Mouse (Mus musculus) kidney, embryonic 15.5 days (tissue): ENCODE results near the gene Mipol1. TPM values are rescaled to one million over a fixed set of nuclear protein-coding genes. Genes with fewer than 3 reads are reported as not detected.

Experiments
- ATAC-seq: fragments of 200-750 bp; cut with Nextera tagmentation; replicated peaks from 2 replicates; pipeline ENCODE4 v1.8.0; 2017; ENCODE audit warnings: moderate TSS enrichment; ENCODE audit not compliant: low FRiP score
- H3K27ac ChIP-seq: fragments of 300-500 bp; sonication (generic); 2 replicates; pipeline ENCODE4 v1.5.1; 2015; ENCODE audit warnings: mild to moderate bottlenecking, inconsistent platforms
- H3K27me3 ChIP-seq: fragments of 300-500 bp; sonication (generic); 2 replicates; pipeline ENCODE4 v1.6.1; 2015; ENCODE audit warnings: inconsistent platforms
- H3K36me3 ChIP-seq: fragments of 300-500 bp; sonication (generic); 2 replicates; pipeline ENCODE4 v1.6.1; 2015; ENCODE audit warnings: inconsistent platforms
- H3K4me1 ChIP-seq: fragments of 300-500 bp; sonication (generic); 2 replicates; pipeline ENCODE4 v1.6.1; 2015; ENCODE audit warnings: inconsistent platforms
- H3K4me2 ChIP-seq: fragments of 300-500 bp; sonication (generic); 2 replicates; pipeline ENCODE4 v1.6.1; 2015; ENCODE audit warnings: moderate library complexity, mild to moderate bottlenecking, inconsistent platforms
- H3K4me3 ChIP-seq: fragments of 300-500 bp; sonication (generic); replicated peaks from 2 replicates; pipeline ENCODE4 v1.5.1; 2015; ENCODE audit warnings: mild to moderate bottlenecking, inconsistent platforms
- H3K9ac ChIP-seq: fragments of 300-500 bp; sonication (generic); 2 replicates; pipeline ENCODE4 v1.6.1; 2015; ENCODE audit warnings: mild to moderate bottlenecking, inconsistent platforms
- H3K9me3 ChIP-seq: fragments of 300-500 bp; sonication (generic); replicated peaks from 2 replicates; pipeline ENCODE4 v1.6.1; 2016; ENCODE audit warnings: inconsistent platforms
- WGBS: fragments of 180-500 bp; shearing (Covaris S2); methylation state at CpG from one replicate; pipeline ENCODE4 v1.1.7; 2015; ENCODE audit warnings: mixed read lengths; 5-methylcytosine and 5-hydroxymethylcytosine counted together
- polyA plus RNA-seq: library from polyadenylated mRNA; unstranded; fragments of >200 nt; fragmentation: Nextera tagmentation; extraction: Ambion mirVana; gene quantifications from 2 replicates; pipeline ENCODE4 v1.2.1, GENCODE M21; 2015

The Mipol1 gene
- polyA plus RNA-seq, 1 experiment from 2014 or later: 13.6 TPM

DNA sequence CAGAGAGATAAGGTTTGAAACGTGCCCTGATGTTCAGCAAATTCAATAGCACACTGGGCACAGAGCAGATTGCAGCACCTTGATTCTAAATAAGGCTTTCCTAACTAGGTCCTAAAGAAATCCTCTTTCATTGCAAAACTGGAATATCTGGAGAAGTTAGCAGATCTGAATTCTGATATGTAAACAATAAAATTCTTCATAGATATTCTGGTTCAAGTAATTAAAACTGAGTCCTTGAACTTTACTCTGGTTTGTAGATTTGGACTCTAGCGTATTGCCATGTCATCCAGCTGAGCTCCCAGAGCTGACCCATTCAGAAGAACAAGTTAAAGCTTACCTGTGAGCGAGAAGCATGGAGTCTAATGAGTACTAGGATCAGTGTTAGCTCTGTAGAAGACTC is 217.1 kb downstream of the Mipol1 start:
- Histone ChIP-seq H3K4me2 (no peak overlapping the region), H3K27me3 (no peaks in the 10 kb centered on the region), H3K27ac (no peak overlapping the region), H3K4me1 (no peaks in the 10 kb centered on the region), H3K4me3 (no peak overlapping the region), H3K9ac (no peak overlapping the region), H3K36me3 (no peaks in the 10 kb centered on the region), H3K9me3 (no peaks in the 10 kb centered on the region)
- ATAC-seq: no peak
- 82% methylated on average over 3 of the region's 3 CpGs for WGBS

GRCm38 (mm10) chr12:57449299-57449698 is 219.1 kb downstream of the Mipol1 start:
- ATAC-seq: no peak
- no peak overlapping the region for H3K4me3 ChIP-seq
- H3K36me3 ChIP-seq: no peaks in the 10 kb centered on the region
- no peaks in the 10 kb centered on the region for H3K9me3 ChIP-seq
- H3K9ac ChIP-seq: no peak overlapping the region
- no peak overlapping the region for H3K4me2 ChIP-seq
- WGBS: 78% methylated on average over 1 of the region's 1 CpGs
- no peaks in the 10 kb centered on the region for H3K4me1 ChIP-seq
- no peak overlapping the region for H3K27ac ChIP-seq
- no peaks in the 10 kb centered on the region for H3K27me3 ChIP-seq

DNA sequence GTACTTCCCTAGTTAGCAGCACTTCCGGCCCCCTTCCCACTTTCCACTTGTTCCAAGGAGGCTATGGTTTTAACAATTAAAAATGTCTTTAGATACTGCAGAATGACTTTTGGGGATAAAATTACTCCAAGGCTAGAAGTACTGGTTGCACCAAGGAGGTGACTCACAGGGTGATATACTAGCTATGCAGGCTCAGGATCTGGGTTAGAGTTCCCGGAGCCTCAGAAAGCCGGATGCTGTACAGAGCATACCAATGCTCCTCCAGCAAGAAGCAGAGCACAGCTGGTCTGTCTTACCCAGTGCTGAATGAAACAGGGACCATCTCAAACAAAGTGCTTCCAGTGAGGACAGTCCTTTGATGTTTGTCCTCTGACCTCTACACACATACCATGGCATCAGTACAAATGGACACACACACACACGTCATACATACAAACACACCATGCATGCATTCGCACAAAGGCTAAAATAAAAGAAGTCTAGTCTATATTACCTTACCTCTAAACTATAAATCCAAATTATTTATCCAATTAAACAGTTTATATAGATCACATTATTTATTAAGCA is 219.9 kb downstream of the Mipol1 start:
- Histone ChIP-seq H3K27ac (no peak overlapping the region), H3K27me3 (no peaks in the 10 kb centered on the region), H3K9me3 (no peaks in the 10 kb centered on the region), H3K4me1 (no peaks in the 10 kb centered on the region), H3K9ac (no peak overlapping the region), H3K36me3 (no peaks in the 10 kb centered on the region), H3K4me2 (no peak overlapping the region), H3K4me3 (no peak overlapping the region)
- ATAC-seq: no peak
- WGBS: 94% methylated on average over 5 of the region's 5 CpGs

- no peak overlapping the region for H3K4me3 ChIP-seq
- no peaks in the 10 kb centered on the region for H3K27me3 ChIP-seq
- no peaks in the 10 kb centered on the region for H3K36me3 ChIP-seq
- no peaks in the 10 kb centered on the region for H3K4me1 ChIP-seq
- 40% methylated on average over 4 of the region's 4 CpGs for WGBS
- no peaks in the 10 kb centered on the region for H3K9me3 ChIP-seq
- no peak overlapping the region for H3K27ac ChIP-seq
- no peak for ATAC-seq
- H3K4me2 ChIP-seq: no peak overlapping the region
- H3K9ac ChIP-seq: no peak overlapping the region
Measured at GRCm38 (mm10) chr12:57456911-57457310, 226.7 kb downstream of the Mipol1 start.

- H3K9ac ChIP-seq: no peak overlapping the region
- H3K4me1 ChIP-seq: no peaks in the 10 kb centered on the region
- no peak overlapping the region for H3K4me3 ChIP-seq
- no peak overlapping the region for H3K4me2 ChIP-seq
- no peaks in the 10 kb centered on the region for H3K36me3 ChIP-seq
- 33% methylated on average over 4 of the region's 4 CpGs for WGBS
- no peak for ATAC-seq
- H3K27ac ChIP-seq: no peak overlapping the region
- no peaks in the 10 kb centered on the region for H3K27me3 ChIP-seq
- no peaks in the 10 kb centered on the region for H3K9me3 ChIP-seq
Measured at GRCm38 (mm10) chr12:57457339-57457738, 227.1 kb downstream of the Mipol1 start.

DNA sequence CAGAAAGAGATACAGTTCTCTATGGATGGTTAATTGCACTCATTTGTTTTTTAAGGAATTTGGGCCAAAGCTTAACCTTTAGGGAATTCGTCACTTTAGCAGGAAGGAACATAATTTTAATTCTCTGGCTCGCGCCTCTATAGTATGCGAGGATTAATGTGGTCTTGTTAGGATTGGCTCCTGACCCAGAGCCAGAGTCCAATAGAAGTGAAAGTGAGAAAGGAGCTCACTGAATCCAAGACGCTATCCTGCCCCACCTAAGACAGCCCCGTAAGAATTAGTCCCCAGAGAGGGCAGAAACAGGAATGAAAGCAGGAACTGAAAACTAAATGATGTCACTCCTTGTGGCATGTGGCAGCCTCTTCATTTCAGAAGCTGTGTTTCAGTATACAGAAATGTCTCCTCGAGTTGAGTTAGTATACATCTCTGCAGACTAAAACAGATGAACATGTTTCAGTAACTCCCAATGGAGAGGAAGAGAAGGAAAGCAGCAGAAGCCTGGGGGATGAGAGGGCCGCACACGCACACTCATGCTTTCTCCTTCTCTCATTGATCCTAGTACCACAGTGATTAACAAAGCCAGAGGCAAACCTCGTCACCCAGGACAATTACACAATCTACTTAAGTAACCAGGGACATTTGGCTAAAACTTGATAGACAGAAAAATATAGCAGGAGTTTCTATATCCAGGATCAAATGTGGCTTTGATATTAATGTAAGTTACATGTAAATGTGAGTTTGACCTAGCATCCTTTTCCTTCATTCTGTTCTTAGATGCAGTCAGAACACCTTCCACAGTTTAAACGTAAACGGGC is 234.5 kb downstream of the Mipol1 start:
- Histone ChIP-seq H3K9me3 (no peaks in the 10 kb centered on the region), H3K4me3 (no peak overlapping the region), H3K36me3 (no peaks in the 10 kb centered on the region), H3K27me3 (no peaks in the 10 kb centered on the region), H3K4me2 (no peak overlapping the region), H3K27ac (no peak overlapping the region), H3K4me1 (no peaks in the 10 kb centered on the region), H3K9ac (no peak overlapping the region)
- WGBS: 71% methylated on average over 12 of the region's 12 CpGs
- ATAC-seq: no peak

DNA sequence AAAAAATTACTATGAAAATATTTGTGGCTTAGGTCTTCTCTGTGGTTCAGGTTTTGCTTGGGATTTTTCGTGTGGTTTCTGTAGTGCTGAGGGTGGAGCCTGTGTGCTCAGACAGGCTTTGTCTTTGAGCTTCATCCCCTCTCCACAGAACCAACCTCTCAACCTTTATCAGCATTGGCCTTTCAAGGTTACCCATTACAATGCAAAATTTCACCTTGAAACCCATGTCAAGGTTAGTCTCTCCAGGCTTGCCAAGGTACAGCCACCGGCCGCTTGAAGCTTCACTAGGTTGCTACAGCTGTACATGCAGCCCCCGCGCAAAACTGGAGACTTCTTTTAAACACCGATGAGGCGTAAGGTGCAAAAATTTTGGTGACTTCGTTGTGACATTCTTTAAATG is 241.6 kb downstream of the Mipol1 start:
- no peak overlapping the region for H3K4me3 ChIP-seq
- no peaks in the 10 kb centered on the region for H3K4me1 ChIP-seq
- H3K9me3 ChIP-seq: no peaks in the 10 kb centered on the region
- H3K27ac ChIP-seq: no peak overlapping the region
- H3K36me3 ChIP-seq: no peaks in the 10 kb centered on the region
- H3K27me3 ChIP-seq: no peaks in the 10 kb centered on the region
- no peak overlapping the region for H3K4me2 ChIP-seq
- H3K9ac ChIP-seq: no peak overlapping the region
- ATAC-seq: no peak
- WGBS: 90% methylated on average over 8 of the region's 8 CpGs

DNA sequence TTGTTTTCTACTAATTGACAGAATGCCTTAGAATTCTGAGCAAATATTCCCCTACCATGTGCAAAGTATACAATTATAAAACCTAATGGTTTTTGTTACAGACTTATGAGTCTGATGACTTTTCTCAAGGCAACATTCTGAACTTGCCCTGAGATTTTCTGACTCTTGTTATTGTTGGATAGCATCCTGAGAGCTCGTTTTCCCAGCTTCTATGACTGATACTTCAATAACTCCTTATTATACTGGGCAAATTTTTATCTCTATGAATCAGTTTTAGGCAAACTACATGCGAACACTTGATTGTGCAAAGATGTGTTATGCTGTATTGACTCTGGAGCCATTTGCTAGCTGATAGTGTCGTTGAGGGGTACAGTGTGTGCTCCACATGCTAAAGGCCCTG is 246.6 kb downstream of the Mipol1 start:
- no peaks in the 10 kb centered on the region for H3K36me3 ChIP-seq
- H3K27me3 ChIP-seq: no peaks in the 10 kb centered on the region
- ATAC-seq: no peak
- no peaks in the 10 kb centered on the region for H3K4me1 ChIP-seq
- no peaks in the 10 kb centered on the region for H3K9me3 ChIP-seq
- no peak overlapping the region for H3K4me3 ChIP-seq
- no peak overlapping the region for H3K9ac ChIP-seq
- WGBS: 58% methylated on average over 3 of the region's 3 CpGs
- H3K4me2 ChIP-seq: no peak overlapping the region
- H3K27ac ChIP-seq: no peak overlapping the region

- Histone ChIP-seq H3K4me2 (no peak overlapping the region), H3K9me3 (no peaks in the 10 kb centered on the region), H3K27ac (no peak overlapping the region), H3K4me3 (no peak overlapping the region), H3K36me3 (no peaks in the 10 kb centered on the region), H3K27me3 (no peaks in the 10 kb centered on the region), H3K4me1 (no peaks in the 10 kb centered on the region), H3K9ac (no peak overlapping the region)
- 69% methylated on average over 2 of the region's 2 CpGs for whole genome bisulfite sequencing
- ATAC-seq: no peak
Measured at GRCm38 (mm10) chr12:57481823-57482222, 251.6 kb downstream of the Mipol1 start.

GRCm38 (mm10) chr12:57496347-57497119 is 266.3 kb downstream of the Mipol1 start:
- no peak overlapping the region for H3K9ac ChIP-seq
- H3K4me2 ChIP-seq: no peak overlapping the region
- H3K4me1 ChIP-seq: no peaks in the 10 kb centered on the region
- 43% methylated on average over 6 of the region's 6 CpGs for WGBS
- H3K27ac ChIP-seq: no peak overlapping the region
- no peak overlapping the region for H3K4me3 ChIP-seq
- H3K9me3 ChIP-seq: no peaks in the 10 kb centered on the region
- no peaks in the 10 kb centered on the region for H3K27me3 ChIP-seq
- H3K36me3 ChIP-seq: no peaks in the 10 kb centered on the region
- ATAC-seq: no peak

GRCm38 (mm10) chr12:57500246-57500645 is 270.0 kb downstream of the Mipol1 start:
- Histone ChIP-seq H3K27ac (no peak overlapping the region), H3K4me1 (no peaks in the 10 kb centered on the region), H3K9ac (no peak overlapping the region), H3K4me2 (no peak overlapping the region), H3K4me3 (no peak overlapping the region), H3K27me3 (no peaks in the 10 kb centered on the region), H3K36me3 (no peaks in the 10 kb centered on the region), H3K9me3 (no peaks in the 10 kb centered on the region)
- no peak for ATAC-seq
- 54% methylated on average over 7 of the region's 7 CpGs for WGBS

DNA sequence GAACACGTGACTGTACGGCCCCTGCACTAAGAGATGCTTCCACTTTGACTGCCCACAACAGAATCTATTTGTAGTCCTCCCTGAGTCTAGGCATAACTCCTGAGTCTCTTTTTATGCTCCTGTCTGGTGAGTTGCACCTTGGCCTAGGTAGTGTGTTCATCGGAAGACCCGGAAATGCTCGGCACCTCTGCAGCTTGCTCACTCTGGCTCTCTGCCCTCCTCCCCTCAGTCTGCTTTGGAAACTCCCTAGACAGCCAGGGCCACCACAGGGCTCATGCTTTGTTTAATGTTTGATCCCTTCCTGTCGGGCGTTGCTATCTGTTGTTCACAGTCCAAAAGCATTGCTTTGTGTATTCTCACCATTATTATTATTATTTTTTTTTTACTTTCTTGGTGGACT is 275.1 kb downstream of the Mipol1 start:
- H3K9ac ChIP-seq: no peak overlapping the region
- WGBS: 79% methylated on average over 7 of the region's 7 CpGs
- H3K36me3 ChIP-seq: no peaks in the 10 kb centered on the region
- H3K4me1 ChIP-seq: no peaks in the 10 kb centered on the region
- no peak overlapping the region for H3K27ac ChIP-seq
- H3K27me3 ChIP-seq: no peaks in the 10 kb centered on the region
- no peak for ATAC-seq
- no peak overlapping the region for H3K4me2 ChIP-seq
- H3K4me3 ChIP-seq: no peak overlapping the region
- H3K9me3 ChIP-seq: no peaks in the 10 kb centered on the region
